Mouse (Mus musculus) Patski (cell line): ENCODE results near the gene Klrc3. TPM values are rescaled to one million over a fixed set of nuclear protein-coding genes. Genes with fewer than 3 reads are reported as not detected.
"Not testable (repeated sequence)": the region's sequence is repeated elsewhere in the genome, so short reads cannot be mapped to it uniquely, and the experiment has no call there.

Experiments used
- ATAC-seq: fragments of 100-300 bp; one replicate; pipeline ENCODE4 v1.8.0; 2021
- CTCF ChIA-PET: fragments of 350-600 bp; sonication (Branson Sonifier 250); formaldehyde crosslinking; loops from one replicate; lab custom pipeline; 2022; ENCODE audit warnings: inconsistent platforms; lab: Charles Lee
- POLR2A ChIA-PET: fragments of 350-600 bp; sonication (Branson Sonifier 250); formaldehyde crosslinking; loops from one replicate; lab custom pipeline; 2022; ENCODE audit warnings: antibody characterized with exemption, inconsistent platforms; lab: Charles Lee
- DNase-seq: peaks from one replicate; pipeline ENCODE4 v3.0.0-alpha.2; 2011; ENCODE audit warnings: low read depth, low spot score
- H3K27me3 ChIP-seq: fragments of 371-371 bp; one replicate; pipeline ENCODE4 v1.5.1; 2021
- CTCF ChIP-seq: fragments of 100-300 bp; IDR thresholded peaks from one replicate; pipeline ENCODE4 v1.5.1; 2021
- in situ Hi-C: fragments of 300-500 bp; cut with MboI; formaldehyde crosslinking; loops from 3 replicates; pipeline ENCODE4 v1.11.1; 2018; ENCODE audit warnings: low pct_unique_long_range_greater_than_20kb, mixed read lengths
- polyA plus RNA-seq: library from polyadenylated mRNA; unstranded; gene quantifications from one replicate; pipeline ENCODE4 v1.2.3, GENCODE M21; 2021

The Klrc3 gene
- not detected for polyA plus RNA-seq

DNA sequence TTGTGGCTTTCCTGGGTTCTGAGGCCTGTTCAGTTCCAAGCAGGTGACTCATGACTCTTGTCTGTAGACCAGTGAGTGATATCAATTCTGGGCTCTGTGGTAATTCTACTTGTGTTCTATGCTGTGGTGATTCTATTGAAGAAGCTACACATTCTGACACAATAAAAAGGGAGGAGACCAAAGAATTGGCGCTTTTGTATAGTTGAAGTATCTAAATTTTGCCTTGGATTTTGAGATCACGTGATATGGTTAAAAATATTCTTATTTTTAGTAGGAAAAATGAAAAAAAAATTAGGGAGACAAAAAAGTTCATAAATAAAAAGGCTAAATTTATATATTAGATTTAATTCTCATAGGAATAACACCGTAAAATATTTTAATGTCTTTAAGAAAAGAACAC is at the start of gene Klrc3:
Klrc3 (minus strand) TSS at position 101 of the 400 bp plus-strand sequence.
- CTCF ChIA-PET, ATAC-seq, POLR2A ChIA-PET, H3K27me3 ChIP-seq, DNase-seq, in situ Hi-C loops: not testable (repeated sequence)

DNA sequence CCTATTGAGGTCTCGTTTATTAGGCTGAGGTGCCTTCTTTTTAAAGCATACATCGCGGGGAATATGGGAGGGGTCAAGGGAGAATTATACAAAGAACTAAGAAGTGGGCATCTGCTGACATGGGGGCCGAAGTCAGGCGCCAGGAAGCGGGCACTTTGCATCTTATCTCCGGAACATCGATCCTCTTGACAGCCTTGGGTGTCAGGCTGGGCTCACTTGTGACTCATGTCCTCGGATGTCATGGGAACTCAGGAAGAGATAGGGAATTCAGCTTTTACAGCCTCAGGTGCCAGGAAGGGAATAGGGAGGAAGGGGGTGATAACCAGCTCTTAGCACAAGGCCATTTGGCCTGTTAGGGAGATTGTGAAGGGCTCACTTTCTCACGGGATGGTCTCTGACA is 48.3 kb upstream of the Klrc3 start:
- DNase-seq, POLR2A ChIA-PET, in situ Hi-C loops, CTCF ChIA-PET, ATAC-seq, H3K27me3 ChIP-seq: not testable (repeated sequence)

DNA sequence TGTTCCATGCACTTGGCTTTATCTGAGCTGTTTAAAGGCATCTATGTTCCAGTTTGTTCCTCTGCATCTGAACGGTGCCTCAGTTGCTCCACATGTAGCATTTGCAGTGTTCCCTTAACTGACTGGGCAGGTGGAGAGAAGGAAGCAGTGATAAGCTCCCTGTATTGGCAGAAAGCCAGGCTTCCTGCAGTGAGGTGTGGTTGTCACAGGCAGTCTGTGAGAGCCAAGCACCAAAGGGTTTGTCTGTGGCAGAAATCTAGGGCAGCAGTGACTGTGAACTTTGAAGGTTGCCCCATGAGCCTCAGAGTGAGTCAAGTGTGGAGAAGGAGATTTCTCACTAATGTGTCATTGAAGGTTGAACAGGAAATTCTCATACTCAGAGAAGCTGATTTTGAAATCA is 37.2 kb upstream of the Klrc3 start:
- no peak for ATAC-seq
- POLR2A ChIA-PET: no interaction called here
- no peak for DNase-seq
- in situ Hi-C loops: no loop called here
- no peak for TF ChIP-seq CTCF
- H3K27me3 ChIP-seq: no peaks in the 10 kb centered on the region
- CTCF ChIA-PET: no interaction called here

DNA sequence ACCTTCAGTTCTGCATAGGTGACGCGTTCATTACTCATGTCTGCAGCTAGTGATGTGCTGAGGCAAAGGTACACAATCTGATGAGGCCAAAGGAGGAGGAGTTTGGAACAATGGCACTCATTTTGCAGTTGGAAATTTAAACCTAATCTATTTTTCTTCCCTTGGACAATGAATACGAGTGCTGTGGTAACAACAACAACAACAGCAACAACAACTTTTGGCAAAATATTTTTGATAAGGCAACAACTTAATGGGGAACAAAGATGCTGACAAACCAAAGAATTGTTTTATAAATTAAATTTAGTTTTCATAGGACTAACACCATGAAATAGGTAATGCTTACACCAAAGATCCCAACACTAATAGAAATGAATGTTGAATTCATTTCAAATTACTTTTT is 35.7 kb upstream of the Klrc3 start, which contains the start of gene Klrc1:
Klrc1 (minus strand) TSS at position 101 of the 400 bp plus-strand sequence.
- H3K27me3 ChIP-seq: no peaks in the 10 kb centered on the region
- no peak for TF ChIP-seq CTCF
- ATAC-seq: no peak
- ChIA-PET CTCF (no interaction called here), POLR2A (no interaction called here)
- in situ Hi-C loops: no loop called here
- no peak for DNase-seq

DNA sequence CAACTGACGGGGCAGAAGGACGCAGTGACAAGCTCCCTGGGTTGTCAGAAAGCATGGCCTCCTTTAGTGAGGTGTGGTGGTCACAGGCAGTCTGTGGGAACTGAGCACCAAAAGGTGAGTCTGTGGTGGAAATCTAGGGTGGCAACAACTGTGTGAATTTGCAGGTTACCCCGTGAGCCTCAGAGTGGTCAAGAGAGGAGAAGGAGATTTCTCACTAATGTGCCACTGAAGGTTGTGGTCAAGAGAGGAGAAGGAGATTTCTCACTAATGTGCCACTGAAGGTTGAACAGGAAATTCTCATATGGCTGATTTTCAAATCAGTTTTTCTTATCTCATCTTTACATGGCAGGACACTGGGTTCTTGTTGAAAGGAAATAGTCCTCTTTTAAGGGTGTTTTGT is 18.2 kb upstream of the Klrc3 start:
- H3K27me3 ChIP-seq, in situ Hi-C loops, CTCF ChIA-PET, ATAC-seq, DNase-seq, POLR2A ChIA-PET: not testable (repeated sequence)

DNA sequence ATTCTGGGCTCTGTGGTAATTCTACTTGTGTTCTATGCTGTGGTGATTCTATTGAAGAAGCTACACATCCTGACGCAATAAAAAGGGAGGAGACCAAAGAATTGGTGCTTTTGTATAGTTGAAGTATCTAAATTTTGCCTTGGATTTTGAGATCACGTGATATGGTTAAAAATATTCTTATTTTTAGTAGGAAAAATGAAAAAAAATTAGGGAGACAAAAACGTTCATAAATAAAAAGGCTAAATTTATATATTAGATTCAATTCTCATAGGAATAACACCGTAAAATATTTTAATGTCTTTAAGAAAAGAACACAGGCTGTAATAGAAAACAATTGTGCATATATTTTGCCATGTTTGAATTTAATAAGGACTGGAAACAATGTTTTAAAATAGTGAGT is 17.5 kb upstream of the Klrc3 start, which contains the start of gene Klrc2:
Klrc2 (minus strand) TSS at position 101 of the 400 bp plus-strand sequence.
- H3K27me3 ChIP-seq, in situ Hi-C loops, ATAC-seq, CTCF ChIA-PET, DNase-seq, POLR2A ChIA-PET: not testable (repeated sequence)

DNA sequence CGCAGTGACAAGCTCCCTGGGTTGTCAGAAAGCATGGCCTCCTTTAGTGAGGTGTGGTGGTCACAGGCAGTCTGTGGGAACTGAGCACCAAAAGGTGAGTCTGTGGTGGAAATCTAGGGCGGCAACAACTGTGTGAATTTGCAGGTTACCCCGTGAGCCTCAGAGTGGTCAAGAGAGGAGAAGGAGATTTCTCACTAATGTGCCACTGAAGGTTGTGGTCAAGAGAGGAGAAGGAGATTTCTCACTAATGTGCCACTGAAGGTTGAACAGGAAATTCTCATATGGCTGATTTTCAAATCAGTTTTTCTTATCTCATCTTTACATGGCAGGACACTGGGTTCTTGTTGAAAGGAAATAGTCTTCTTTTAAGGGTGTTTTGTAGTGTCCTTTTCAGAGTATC is 917 bp upstream of the Klrc3 start:
- ATAC-seq, CTCF ChIA-PET: not testable (repeated sequence)

DNA sequence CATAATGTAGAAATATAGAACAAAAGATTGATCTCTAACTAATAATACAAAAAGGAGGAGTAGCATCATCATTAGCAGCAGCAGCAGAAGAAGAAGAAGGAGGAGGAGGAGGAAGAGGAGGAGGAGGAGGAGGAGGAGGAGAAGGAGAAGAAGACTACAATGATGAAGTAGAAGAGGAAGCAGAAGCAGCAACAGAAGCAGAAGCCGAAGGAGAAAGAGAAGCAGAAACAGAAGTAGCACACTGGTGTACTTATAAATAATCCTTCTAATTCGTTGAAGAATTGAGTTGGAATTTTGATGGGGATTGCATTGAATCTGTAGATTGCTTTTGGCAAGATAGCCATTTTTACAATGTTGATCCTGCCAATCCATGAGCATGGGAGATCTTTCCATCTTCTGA is 12.1 kb downstream of the Klrc3 start:
- CTCF ChIA-PET, POLR2A ChIA-PET, in situ Hi-C loops, DNase-seq, ATAC-seq, H3K27me3 ChIP-seq: not testable (repeated sequence)

More for the DNA sequence above, 917 bp upstream of the Klrc3 start:
- H3K27me3 ChIP-seq, in situ Hi-C loops, POLR2A ChIA-PET, DNase-seq: not testable (repeated sequence)

DNA sequence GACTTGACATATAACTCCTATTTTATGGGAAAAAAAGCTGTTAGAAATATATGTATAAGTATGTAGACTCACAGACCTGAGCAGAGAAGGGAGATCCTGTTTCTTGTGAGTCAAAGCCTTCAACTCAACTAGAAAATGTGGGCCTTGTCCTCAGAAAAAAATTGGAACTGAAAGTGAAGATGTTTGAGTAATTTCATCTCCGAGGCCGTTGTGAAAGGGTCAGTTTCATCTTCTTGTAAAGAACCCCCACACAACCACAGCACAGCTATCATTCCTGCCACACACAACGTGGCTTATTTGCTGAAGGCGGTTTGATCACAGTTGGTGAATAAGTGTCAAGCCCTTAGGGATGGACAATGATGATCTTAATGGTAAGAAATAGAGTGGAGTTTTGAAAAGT is 19.4 kb downstream of the Klrc3 start, which contains the start of gene Klrk1:
Klrk1 (minus strand) TSS at position 130 of the 400 bp plus-strand sequence.
- ChIA-PET POLR2A (no interaction called here), CTCF (no interaction called here)
- ATAC-seq: no peak
- in situ Hi-C loops: no loop called here
- peaks cover 11% of the 10 kb centered on the region for H3K27me3 ChIP-seq
- no peak for DNase-seq
- TF ChIP-seq CTCF: no peak

DNA sequence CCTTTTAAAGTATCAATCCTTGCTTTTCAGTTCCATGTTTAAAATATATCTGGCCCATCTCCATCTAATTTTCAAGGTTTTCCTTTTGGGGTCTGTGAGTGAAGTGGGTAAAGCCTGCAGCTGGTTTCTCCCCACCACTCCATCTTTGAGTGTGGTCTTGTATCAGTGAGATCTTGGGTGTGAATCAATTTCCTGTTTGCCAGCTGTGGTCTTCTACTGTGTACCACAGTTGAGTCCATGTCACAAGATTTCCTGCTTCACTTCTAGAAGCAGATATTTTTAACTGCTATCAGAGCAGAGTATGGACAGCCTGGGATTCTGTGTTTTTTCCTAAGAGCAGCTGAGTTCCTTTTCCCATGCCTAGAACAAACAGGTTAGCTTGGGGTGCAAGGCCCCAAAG is 34.8 kb downstream of the Klrc3 start:
- ATAC-seq: no peak
- no peak for TF ChIP-seq CTCF
- POLR2A ChIA-PET: no interaction called here
- in situ Hi-C loops: no loop called here
- H3K27me3 ChIP-seq: peaks cover 22% of the 10 kb centered on the region
- DNase-seq: no peak
- CTCF ChIA-PET: no interaction called here

DNA sequence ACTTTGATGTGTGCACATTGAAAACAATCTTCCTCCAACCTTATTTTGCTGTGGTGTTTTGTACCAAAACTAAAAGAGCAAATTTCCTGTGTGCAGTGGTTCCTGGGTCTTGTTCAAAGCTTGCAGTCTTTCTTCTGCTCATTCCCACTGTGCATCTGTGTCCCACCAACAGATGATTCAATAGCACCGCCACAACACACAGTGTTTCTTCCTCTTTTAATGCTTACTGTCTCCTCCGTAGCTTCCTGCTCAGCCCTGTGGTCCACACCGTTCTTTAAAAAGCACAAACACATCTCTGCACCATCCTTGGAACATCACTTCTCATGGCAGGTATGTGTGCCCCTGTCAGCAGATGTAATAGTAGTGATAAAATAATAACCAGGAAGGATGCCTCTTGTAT is 51.6 kb downstream of the Klrc3 start, which contains the start of gene Klrd1:
Klrd1 (plus strand) TSS at position 275 of the 400 bp plus-strand sequence.
- H3K27me3 ChIP-seq: peaks cover 10% of the 10 kb centered on the region
- no peak for DNase-seq
- ChIA-PET POLR2A (no interaction called here), CTCF (no interaction called here)
- in situ Hi-C loops: no loop called here
- TF ChIP-seq CTCF: no peak
- no peak for ATAC-seq

Other genes starting within 250 kb of the Klrc3 start
- not detected for gene Clec1b, start 246.0 kb downstream of the Klrc3 start, polyA plus RNA-seq
- not detected for gene Clec9a, start 234.5 kb downstream of the Klrc3 start, polyA plus RNA-seq
- gene Clec1a, start 191.3 kb downstream of the Klrc3 start, polyA plus RNA-seq: not detected
- gene Olr1, start 136.2 kb downstream of the Klrc3 start, polyA plus RNA-seq: not detected
- 0.19 TPM for gene Tmem52b, start 130.8 kb downstream of the Klrc3 start, polyA plus RNA-seq
- 203 TPM for gene Gabarapl1, start 110.2 kb downstream of the Klrc3 start, polyA plus RNA-seq
- not detected for gene Klre1, start 65.4 kb downstream of the Klrc3 start, polyA plus RNA-seq
- gene Klrd1, start 51.6 kb downstream of the Klrc3 start, polyA plus RNA-seq: not detected
- gene Klrk1, start 19.5 kb downstream of the Klrc3 start, polyA plus RNA-seq: not detected
- not detected for gene Klrc2, start 17.4 kb upstream of the Klrc3 start, polyA plus RNA-seq
- gene Klrc1, start 35.6 kb upstream of the Klrc3 start, polyA plus RNA-seq: not detected
- not detected for gene Klri1, start 73.8 kb upstream of the Klrc3 start, polyA plus RNA-seq
- gene Klri2, start 97.1 kb upstream of the Klrc3 start, polyA plus RNA-seq: not detected
- not detected for gene Gm156, start 140.9 kb upstream of the Klrc3 start, polyA plus RNA-seq
- gene Gm17631, start 219.3 kb upstream of the Klrc3 start, polyA plus RNA-seq: not detected
- gene Klra17, start 233.3 kb upstream of the Klrc3 start, polyA plus RNA-seq: not detected